Mouse (Mus musculus) adrenal gland (tissue): ENCODE measurements around the gene Zfp942.
"Not testable (repeated sequence)": the region's sequence is repeated elsewhere in the genome, so short reads cannot be mapped to it uniquely, and the experiment has no call there.

ENCODE experiments used
- intact Hi-C: fragments of 180-260 bp; cut with DNase I; formaldehyde crosslinking; loops from one replicate; pipeline ENCODE4 v1.15.1; 2025
- long read RNA-seq, 2 experiments: library from polyadenylated mRNA; unstranded; transcript quantifications; one replicate each; pipeline ENCODE4 v2.0.0; 2020; ENCODE audit warnings: borderline replicate concordance in 1 of 2; ENCODE audit not compliant: insufficient replicate concordance in 1 of 2

Zfp942 gene
- long read RNA-seq, experiment 1, partial matches to known transcripts, result 1 of 5 reads
- long read RNA-seq, experiment 1, other reads (novel, unspliced or antisense), result 2 of 5 reads
- long read RNA-seq, experiment 2, partial matches to known transcripts, result 1 of 4 reads
- long read RNA-seq, experiment 2, other reads (novel, unspliced or antisense), result 2 of 4 reads

DNA sequence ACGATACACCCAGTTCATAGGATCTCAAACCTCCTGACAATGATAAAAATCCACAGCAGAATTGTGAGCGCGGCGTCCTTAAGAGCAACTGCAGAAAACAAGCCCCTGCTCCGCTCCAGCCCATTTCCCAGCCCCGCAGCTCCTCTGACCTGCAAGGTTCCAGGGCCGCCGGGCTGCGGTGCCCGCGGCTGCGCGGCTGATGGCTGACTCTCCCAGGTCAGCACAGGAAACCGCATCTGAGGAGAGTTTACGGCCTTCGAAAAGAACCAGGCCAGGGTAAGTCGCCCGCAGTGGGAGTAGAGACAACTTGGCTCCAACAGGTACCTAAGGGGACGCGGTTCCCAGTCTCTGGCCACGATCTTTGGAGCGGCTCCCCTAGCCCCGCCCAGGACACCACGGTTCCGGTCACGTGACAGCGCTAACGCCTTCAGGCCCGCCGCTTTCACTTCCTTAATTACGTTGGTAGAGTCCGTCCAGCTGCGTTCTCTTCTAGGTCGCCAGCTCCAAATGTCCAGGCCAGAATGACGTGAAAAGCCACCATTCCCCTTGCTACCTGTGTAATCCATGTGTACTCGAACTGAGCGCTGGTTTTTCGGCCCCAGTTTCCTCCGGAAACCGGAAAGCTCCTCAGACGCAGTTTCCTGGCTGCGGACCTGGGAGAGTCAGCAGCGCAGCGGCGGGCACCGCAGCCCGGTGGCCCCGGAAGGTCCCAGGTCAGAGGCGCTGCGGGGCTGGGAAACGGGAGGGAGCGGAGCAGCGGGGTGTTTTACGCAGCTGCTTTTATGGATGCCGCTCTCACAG lies at the start of gene Zfp942, which contains the start of gene Zfp943:
TSS of gene Zfp942 (minus strand) at position 358 of the 801 bp plus-strand sequence.
TSS of gene Zfp943 (plus strand) at position 446 of the 801 bp plus-strand sequence.
- intact Hi-C loops, result not testable (repeated sequence)

DNA sequence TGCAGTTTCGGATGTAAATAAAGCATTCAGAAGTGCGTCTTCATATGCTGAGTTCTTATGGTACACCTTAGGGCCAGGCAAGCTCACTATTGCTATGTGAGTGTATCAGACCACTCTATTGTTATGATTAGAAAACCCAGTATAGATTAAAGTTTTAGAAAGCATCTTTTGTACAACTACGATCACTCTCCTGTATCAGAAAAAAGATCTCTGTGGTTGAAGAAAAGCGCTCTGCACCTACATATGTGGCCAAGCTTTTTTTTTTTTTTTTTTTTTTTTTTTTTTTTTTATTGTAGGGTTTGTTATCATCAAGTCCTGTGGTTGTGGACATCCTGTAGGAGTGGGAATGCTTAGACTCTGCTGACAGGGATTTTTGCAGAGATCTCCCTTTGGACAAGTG lies 1.0 kb upstream of the Zfp942 start:
- intact Hi-C loops, result no loop called here

DNA sequence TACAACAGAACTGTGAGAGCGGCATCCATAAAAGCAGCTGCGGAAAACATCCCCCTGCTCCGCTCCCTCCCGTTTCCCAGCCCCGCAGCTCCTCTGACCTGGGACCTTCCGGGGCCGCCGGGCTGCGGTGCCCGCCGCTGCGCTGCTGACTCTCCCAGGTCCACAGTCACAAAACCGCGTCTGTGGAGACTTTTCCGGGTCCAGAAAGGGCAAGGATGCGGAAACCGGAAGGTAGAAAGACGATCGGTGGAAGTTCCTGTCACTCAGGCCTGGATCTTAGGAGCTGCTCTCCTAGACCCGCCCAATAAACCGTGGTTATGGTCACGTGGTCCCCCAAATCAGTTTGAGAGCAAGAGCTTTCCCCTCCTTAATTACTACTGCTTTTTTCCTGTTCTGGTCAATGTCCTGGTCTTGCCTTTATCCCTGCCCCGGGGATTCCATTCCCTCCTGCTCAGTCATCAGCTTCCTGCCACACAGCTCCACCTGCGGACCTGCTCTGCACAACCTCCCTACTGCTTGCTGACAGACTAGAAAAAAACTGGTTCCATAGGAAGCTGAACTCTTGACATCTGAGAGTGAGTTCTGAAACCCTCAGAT lies 52.7 kb downstream of the Zfp942 start, which contains the start of gene Zfp995:
TSS of gene Zfp995 (minus strand) at position 471 of the 597 bp plus-strand sequence.
- intact Hi-C loops, result not testable (repeated sequence)

- intact Hi-C loops, result no loop called here
Measured at GRCm38 (mm10) chr17:21909039-21909438, 53.2 kb downstream of the Zfp942 start.
